Mouse (Mus musculus) kidney, embryonic 14.5 days (tissue): Measurements from ENCODE around the gene Eif3f. TPM values are rescaled to one million over a fixed set of nuclear protein-coding genes. Genes with fewer than 3 reads are reported as not detected.
A peak's percentile ranks its signal among the peaks of the same experiment; 100 is the strongest.

Experiments
- ATAC-seq: fragments of 200-750 bp; cut with Nextera tagmentation; 2 replicates; pipeline ENCODE4 v1.8.0; 2017; ENCODE audit warnings: moderate number of reproducible peaks, mild to moderate bottlenecking, moderate TSS enrichment, moderate library complexity; ENCODE audit not compliant: low FRiP score, low TSS enrichment
- H3K27ac ChIP-seq: fragments of 300-500 bp; sonication (generic); 2 replicates; pipeline ENCODE4 v1.5.1; 2014; ENCODE audit warnings: low read depth, mild to moderate bottlenecking, low read length, moderate library complexity, mixed read lengths
- H3K27me3 ChIP-seq: fragments of 300-500 bp; sonication (generic); 2 replicates; pipeline ENCODE4 v1.6.1; 2014; ENCODE audit warnings: mild to moderate bottlenecking, low read length; ENCODE audit not compliant: control insufficient read depth, insufficient read depth
- H3K36me3 ChIP-seq: fragments of 300-500 bp; sonication (generic); 2 replicates; pipeline ENCODE4 v1.6.1; 2014; ENCODE audit warnings: low read length, mixed read lengths; ENCODE audit not compliant: control insufficient read depth, insufficient read depth
- H3K4me1 ChIP-seq: fragments of 300-500 bp; sonication (generic); 2 replicates; pipeline ENCODE4 v1.6.1; 2014; ENCODE audit warnings: low read length, mixed read lengths; ENCODE audit not compliant: control insufficient read depth, insufficient read depth
- H3K4me2 ChIP-seq: fragments of 300-500 bp; sonication (generic); replicated peaks from 2 replicates; pipeline ENCODE4 v1.6.1; 2014; ENCODE audit warnings: low read depth, mild to moderate bottlenecking, low read length
- H3K4me3 ChIP-seq: fragments of 300-500 bp; sonication (generic); 2 replicates; pipeline ENCODE4 v1.5.1; 2014; ENCODE audit warnings: mild to moderate bottlenecking, low read length
- H3K9ac ChIP-seq: fragments of 300-500 bp; sonication (generic); 2 replicates; pipeline ENCODE4 v1.6.1; 2014; ENCODE audit warnings: low read depth, mild to moderate bottlenecking, low read length, moderate library complexity
- H3K9me3 ChIP-seq: fragments of 300-500 bp; sonication (generic); 2 replicates; pipeline ENCODE4 v1.6.1; 2016; ENCODE audit warnings: low read length; ENCODE audit not compliant: control insufficient read depth
- WGBS: fragments of 180-500 bp; shearing (Covaris S2); extraction: QIAGEN DNeasy Blood & Tissue Kit; methylation state at CpG from one replicate; pipeline ENCODE4 v1.1.7; 2014; 5-methylcytosine and 5-hydroxymethylcytosine counted together
- polyA plus RNA-seq: library from polyadenylated mRNA; unstranded; fragments of >200 nt; fragmentation: Nextera tagmentation; extraction: Ambion mirVana; gene quantifications from 2 replicates; pipeline ENCODE4 v1.2.1, GENCODE M21; 2014

Eif3f gene
- polyA plus RNA-seq, 1 experiment from 2014 or later: 109 TPM

- Histone ChIP-seq H3K27ac (no peak overlapping the region), H3K27me3 (peaks cover 33% of the 10 kb centered on the region), H3K4me1 (0 out of 2 replicates have a peak, but pooled peaks cover 6% of the 10 kb centered on the region), H3K9ac (no peak overlapping the region), H3K4me2 (no peak overlapping the region), H3K4me3 (no peak overlapping the region), H3K9me3 (no peaks in the 10 kb centered on the region), H3K36me3 (no peaks in the 10 kb centered on the region)
- ATAC-seq: no peak
- 64% methylated on average over 4 of the region's 4 CpGs for WGBS
Observed at GRCm38 (mm10) chr7:108954185-108954584, 20.0 kb downstream of the Eif3f start.

GRCm38 (mm10) chr7:108957734-108958133 is 23.5 kb downstream of the Eif3f start:
- Histone ChIP-seq H3K4me1 (no peaks in the 10 kb centered on the region), H3K4me3 (no peak overlapping the region)

DNA sequence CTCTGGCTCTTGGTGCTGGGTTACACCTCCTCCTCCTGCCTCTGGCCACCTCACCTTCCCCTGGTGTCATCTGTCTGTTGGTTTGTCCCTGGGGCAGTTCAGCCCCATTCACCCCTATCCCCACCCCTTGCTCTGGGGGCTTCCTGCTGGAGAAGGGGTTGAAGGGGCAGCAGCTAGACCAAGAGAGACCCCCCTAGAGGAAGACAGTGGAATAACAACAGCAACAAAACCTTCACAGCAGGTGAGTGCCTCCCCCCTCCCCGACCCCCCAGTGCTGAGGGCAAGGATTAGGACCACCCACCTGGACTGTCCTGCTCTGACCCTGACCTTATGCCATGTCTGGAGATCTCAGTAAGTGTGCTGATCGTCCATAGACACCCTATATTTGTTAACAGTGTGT is 31.8 kb downstream of the Eif3f start:
- Histone ChIP-seq H3K9me3 (no peaks in the 10 kb centered on the region), H3K4me1 (no peaks in the 10 kb centered on the region), H3K36me3 (no peaks in the 10 kb centered on the region), H3K27ac (no peak overlapping the region), H3K9ac (no peak overlapping the region), H3K27me3 (no peaks in the 10 kb centered on the region), H3K4me3 (no peak overlapping the region), H3K4me2 (no peak overlapping the region)
- no peak for ATAC-seq
- 32% methylated on average over 2 of the region's 2 CpGs for WGBS

More at GRCm38 (mm10) chr7:108957734-108958133, 23.5 kb downstream of the Eif3f start:
- Histone ChIP-seq H3K4me2 (no peak overlapping the region), H3K9ac (no peak overlapping the region), H3K27me3 (no peaks in the 10 kb centered on the region; the same call in 1 of the 2 replicates), H3K36me3 (no peaks in the 10 kb centered on the region), H3K9me3 (no peaks in the 10 kb centered on the region), H3K27ac (no peak overlapping the region)
- ATAC-seq: no peak
- 73% methylated on average over 2 of the region's 2 CpGs for WGBS

DNA sequence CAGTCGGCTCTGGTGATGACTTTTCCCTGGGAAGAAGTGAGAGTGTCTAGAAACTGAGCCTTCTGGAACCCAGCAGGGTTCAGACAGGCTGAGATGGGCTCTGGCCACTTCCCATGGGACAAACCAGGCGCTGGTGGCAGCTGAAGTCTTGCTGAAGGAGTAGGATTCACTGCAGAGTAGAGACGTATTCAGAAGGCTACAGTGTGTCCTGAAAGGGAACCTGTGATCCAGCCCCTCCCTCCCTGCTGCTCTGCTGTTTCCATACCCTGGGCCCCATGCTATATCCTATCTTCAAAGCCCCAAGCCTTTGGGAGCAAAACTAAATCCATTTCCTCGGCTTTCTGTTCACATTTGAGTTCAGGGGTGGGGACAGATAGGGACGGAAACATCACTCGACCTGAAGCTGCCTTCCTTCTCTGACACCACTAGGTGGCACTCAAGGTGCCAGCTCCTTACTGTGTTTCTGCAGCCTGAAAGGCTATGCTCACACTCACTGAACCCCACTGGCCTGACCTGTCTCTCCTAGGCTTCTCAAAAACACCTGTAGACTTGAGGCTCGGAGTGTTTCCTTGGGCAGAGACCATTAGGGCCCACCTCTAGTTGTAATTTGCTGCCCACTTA is 32.6 kb downstream of the Eif3f start:
- H3K9me3 ChIP-seq: no peaks in the 10 kb centered on the region
- H3K4me2 ChIP-seq: no peak overlapping the region
- 31% methylated on average over 7 of the region's 7 CpGs for WGBS
- H3K27ac ChIP-seq: no peak overlapping the region
- peak; percentile 60; the same call in 1 of the 2 replicates for ATAC-seq
- no peaks in the 10 kb centered on the region for H3K4me1 ChIP-seq
- H3K4me3 ChIP-seq: no peak overlapping the region
- H3K9ac ChIP-seq: no peak overlapping the region
- no peaks in the 10 kb centered on the region for H3K36me3 ChIP-seq
- H3K27me3 ChIP-seq: no peaks in the 10 kb centered on the region

DNA sequence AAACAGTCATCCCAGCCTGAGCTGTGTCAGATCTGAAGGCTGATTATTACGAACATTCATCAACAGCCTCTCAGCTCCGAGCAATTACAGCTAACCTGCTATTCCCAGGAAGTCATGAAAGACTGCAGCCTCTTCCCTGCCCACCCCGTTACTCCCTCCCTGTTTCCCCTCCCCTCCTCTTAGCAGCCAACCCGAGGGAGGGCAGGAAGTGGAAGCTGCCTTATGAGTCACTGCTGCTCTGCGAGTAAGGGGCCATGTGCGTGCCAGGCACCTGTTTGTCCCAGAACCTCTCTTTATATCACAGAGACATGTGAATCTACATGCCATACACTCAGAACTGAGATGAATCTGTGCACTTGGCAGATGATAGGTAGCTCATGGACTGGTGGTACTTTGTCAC is 34.0 kb downstream of the Eif3f start:
- H3K27me3 ChIP-seq: no peaks in the 10 kb centered on the region
- no peaks in the 10 kb centered on the region for H3K9me3 ChIP-seq
- H3K27ac ChIP-seq: no peak overlapping the region
- H3K9ac ChIP-seq: no peak overlapping the region
- no peaks in the 10 kb centered on the region for H3K36me3 ChIP-seq
- 16% methylated on average over 6 of the region's 6 CpGs for WGBS
- H3K4me3 ChIP-seq: no peak overlapping the region
- ATAC-seq: no peak; the same call in 1 of the 2 replicates
- no peak overlapping the region for H3K4me2 ChIP-seq
- no peaks in the 10 kb centered on the region for H3K4me1 ChIP-seq

GRCm38 (mm10) chr7:108972273-108972672 is 38.1 kb downstream of the Eif3f start:
- no peak overlapping the region for H3K27ac ChIP-seq
- 70% methylated on average over 6 of the region's 6 CpGs for WGBS
- H3K4me1 ChIP-seq: no peaks in the 10 kb centered on the region
- H3K27me3 ChIP-seq: no peaks in the 10 kb centered on the region
- H3K4me3 ChIP-seq: no peak overlapping the region
- no peaks in the 10 kb centered on the region for H3K36me3 ChIP-seq
- no peaks in the 10 kb centered on the region for H3K9me3 ChIP-seq
- no peak overlapping the region for H3K4me2 ChIP-seq
- no peak for ATAC-seq
- H3K9ac ChIP-seq: no peak overlapping the region

- H3K9me3 ChIP-seq: no peaks in the 10 kb centered on the region
- no peaks in the 10 kb centered on the region for H3K4me1 ChIP-seq
- H3K4me2 ChIP-seq: no peak overlapping the region
- H3K4me3 ChIP-seq: no peak overlapping the region
- no peaks in the 10 kb centered on the region for H3K36me3 ChIP-seq
- 92% methylated on average over 2 of the region's 3 CpGs for WGBS
- no peak overlapping the region for H3K27ac ChIP-seq
- H3K9ac ChIP-seq: no peak overlapping the region
- no peak for ATAC-seq
- no peaks in the 10 kb centered on the region for H3K27me3 ChIP-seq
Observed at GRCm38 (mm10) chr7:108985934-108986708, 51.9 kb downstream of the Eif3f start.

DNA sequence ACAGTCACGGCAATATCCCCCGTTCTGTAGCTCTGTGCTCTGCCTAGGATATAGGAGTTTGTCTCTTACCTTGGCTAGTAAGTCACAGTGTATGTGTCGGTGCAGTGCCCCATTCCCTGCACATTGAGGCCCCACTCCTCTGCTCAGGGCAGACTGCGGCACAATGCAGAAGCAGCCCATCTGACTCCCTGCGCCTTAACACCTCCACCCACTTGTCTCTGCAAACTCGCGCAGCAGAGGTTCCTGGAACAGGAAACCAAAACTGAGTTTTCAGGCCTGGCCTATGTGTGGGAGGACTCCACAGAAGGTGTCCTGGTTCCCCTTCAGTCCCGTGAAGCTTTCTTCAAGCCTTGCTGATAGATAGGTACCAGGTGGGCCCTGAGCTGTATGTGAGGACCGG is 57.0 kb downstream of the Eif3f start:
- H3K4me1 ChIP-seq: no peaks in the 10 kb centered on the region
- no peaks in the 10 kb centered on the region for H3K9me3 ChIP-seq
- WGBS: 80% methylated on average over 9 of the region's 9 CpGs
- no peak overlapping the region for H3K4me2 ChIP-seq
- ATAC-seq: no peak
- H3K9ac ChIP-seq: no peak overlapping the region
- H3K4me3 ChIP-seq: no peak overlapping the region
- H3K36me3 ChIP-seq: no peaks in the 10 kb centered on the region
- no peak overlapping the region for H3K27ac ChIP-seq
- H3K27me3 ChIP-seq: no peaks in the 10 kb centered on the region
